8 mouse cellular contexts compared by ENCODE assay signal in the genomic region with DNA sequence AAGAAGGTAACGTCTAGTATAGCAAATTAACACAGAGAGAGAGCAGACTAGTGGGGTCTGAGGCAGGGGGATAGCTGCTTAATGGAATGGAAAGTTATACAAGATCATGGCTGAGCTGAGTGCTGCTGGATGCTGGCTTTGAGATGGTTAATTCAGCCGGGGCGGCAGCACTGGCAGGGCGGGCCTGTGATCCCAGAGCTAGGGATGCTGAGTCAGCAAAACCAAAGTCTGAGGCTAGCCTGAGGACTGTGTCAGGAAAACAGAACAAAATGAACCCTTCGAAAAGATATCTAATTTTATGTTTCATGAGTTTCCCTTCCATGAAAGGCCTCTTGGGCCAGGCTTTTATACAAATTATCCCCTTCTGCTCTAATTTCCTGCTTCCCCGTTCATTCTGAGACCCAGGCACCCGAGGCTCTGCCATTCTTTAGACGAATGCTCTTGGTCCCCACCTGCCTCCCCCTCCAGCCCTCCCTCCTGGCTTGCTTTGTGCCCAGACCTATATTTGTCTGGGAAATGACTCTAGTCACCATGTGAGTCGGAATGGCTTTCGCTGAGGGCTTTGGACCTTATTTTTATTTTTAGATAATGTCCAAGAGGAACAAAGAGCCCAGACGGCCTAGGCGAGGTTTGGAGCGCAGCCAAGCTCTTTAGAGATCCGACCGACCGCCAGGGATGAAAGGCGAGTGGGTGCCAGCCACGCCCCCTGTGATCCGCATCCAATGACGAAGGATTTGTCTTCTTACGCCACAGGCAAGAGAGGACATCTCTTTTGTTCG.
DNase-seq lines count a peak whose midpoint lies in the region; ATAC-seq and TF ChIP-seq lines count a peak whose summit lies in the region.

No protein-coding gene starts in this region.

- H3K9ac ChIP-seq in liver, postnatal 0 days (replicated peaks) = no peak overlapping the region
- H3K9ac ChIP-seq in liver, embryonic 12.5 days = no peak overlapping the region
- H3K9ac ChIP-seq in heart, embryonic 14.5 days (ENCODE audit: low read length) = peak overlapping the region; percentile 25; the same call in 1 of the 2 replicates
- no peak overlapping the region for H3K9ac ChIP-seq in limb, embryonic 13.5 days

- DNase-seq in liver, postnatal 0 days = peak; percentile 27
- peak; percentile 77 to 82 for DNase-seq in adrenal gland, postnatal 36 days
- peak; percentile 55 for DNase-seq in retina, postnatal 7 days (ENCODE audit: low read depth, low spot score)
- DNase-seq in left cerebral cortex, adult 2 months (ENCODE audit: extremely low spot score in 1 of 2, low spot score in 2 of 2) = no peak
- DNase-seq in layer of hippocampus, postnatal 36 days = no peak

- TF ChIP-seq EP300 in liver, postnatal 0 days (IDR thresholded peaks at IDR 0.05; ENCODE audit: low read depth) = no peak

- no peaks in the 10 kb centered on the region for H3K4me1 ChIP-seq in liver, postnatal 0 days (ENCODE audit: insufficient read depth)
- no peaks in the 10 kb centered on the region; the same call in 1 of the 2 replicates for H3K4me1 ChIP-seq in liver, embryonic 12.5 days
- H3K4me1 ChIP-seq in heart, embryonic 14.5 days (ENCODE audit: control insufficient read depth in 2 of 2, insufficient read depth in 2 of 2, low read length in 2 of 2) = peaks cover 16 to 25% of the 10 kb centered on the region in 2 experiments
- H3K4me1 ChIP-seq in limb, embryonic 13.5 days = peaks cover 10% of the 10 kb centered on the region

- no peak for ATAC-seq in liver, postnatal 0 days
- no peak for ATAC-seq in liver, embryonic 12.5 days
- peak; percentile 48 for ATAC-seq in heart, embryonic 14.5 days (ENCODE audit: insufficient number of reproducible peaks, insufficient read depth, low FRiP score, low read depth)
- ATAC-seq in limb, embryonic 13.5 days (ENCODE audit: low FRiP score, low read depth) = no peak

- H3K27me3 ChIP-seq in liver, postnatal 0 days (ENCODE audit: insufficient read depth, low read length) = peaks cover 9% of the 10 kb centered on the region; the same call in 1 of the 2 replicates
- peaks cover 33% of the 10 kb centered on the region for H3K27me3 ChIP-seq in liver, embryonic 12.5 days (replicated peaks)
- H3K27me3 ChIP-seq in heart, embryonic 14.5 days (ENCODE audit: control insufficient read depth, insufficient read depth, low read length) = 0 out of 2 replicates have a peak, but pooled peaks cover 3% of the 10 kb centered on the region
- no peaks in the 10 kb centered on the region for H3K27me3 ChIP-seq in limb, embryonic 13.5 days

- H3K4me2 ChIP-seq in liver, postnatal 0 days (ENCODE audit: low read depth, low read length) = no peak overlapping the region
- no peak overlapping the region for H3K4me2 ChIP-seq in liver, embryonic 12.5 days
- H3K4me2 ChIP-seq in heart, embryonic 14.5 days (ENCODE audit: low read length) = peak overlapping the region; percentile 42
- peak overlapping the region; percentile 34; the same call in 1 of the 2 replicates for H3K4me2 ChIP-seq in limb, embryonic 13.5 days (replicated peaks)

- no peak overlapping the region for H3K4me3 ChIP-seq in liver, postnatal 0 days (ENCODE audit: low read depth, low read length)
- H3K4me3 ChIP-seq in liver, embryonic 12.5 days = no peak overlapping the region
- H3K4me3 ChIP-seq in heart, embryonic 14.5 days (ENCODE audit: control insufficient read depth in 1 of 2, insufficient read depth in 1 of 2, low read depth in 1 of 2, low read length in 2 of 2) = no peak overlapping the region
- no peak overlapping the region for H3K4me3 ChIP-seq in limb, embryonic 13.5 days
- no peak overlapping the region for H3K4me3 ChIP-seq in left cerebral cortex, adult 2 months

- intact Hi-C loops in left cerebral cortex, adult 2 months (cut with DNase I) = no loop called here

- peaks cover 4% of the 10 kb centered on the region; the same call in 1 of the 2 replicates for H3K9me3 ChIP-seq in liver, postnatal 0 days (ENCODE audit: low read length)
- H3K9me3 ChIP-seq in liver, embryonic 12.5 days (replicated peaks) = peaks cover 10% of the 10 kb centered on the region
- no peaks in the 10 kb centered on the region for H3K9me3 ChIP-seq in heart, embryonic 14.5 days (ENCODE audit: control insufficient read depth, low read length)
- peaks cover 3% of the 10 kb centered on the region; the same call in 1 of the 2 replicates for H3K9me3 ChIP-seq in limb, embryonic 13.5 days

- H3K36me3 ChIP-seq in liver, postnatal 0 days (replicated peaks; ENCODE audit: insufficient read depth, low read length) = no peaks in the 10 kb centered on the region
- no peaks in the 10 kb centered on the region for H3K36me3 ChIP-seq in liver, embryonic 12.5 days
- no peaks in the 10 kb centered on the region for H3K36me3 ChIP-seq in heart, embryonic 14.5 days (ENCODE audit: control insufficient read depth, insufficient read depth, low read length)
- no peaks in the 10 kb centered on the region for H3K36me3 ChIP-seq in limb, embryonic 13.5 days

- no peak overlapping the region for H3K27ac ChIP-seq in liver, postnatal 0 days (ENCODE audit: low read depth)
- H3K27ac ChIP-seq in liver, embryonic 12.5 days = no peak overlapping the region
- peak overlapping the region; percentile 75 to 94 for H3K27ac ChIP-seq in heart, embryonic 14.5 days (replicated peaks in 1 of 2; ENCODE audit: control insufficient read depth in 1 of 2, insufficient read depth in 1 of 2, low read depth in 2 of 2, low read length in 2 of 2)
- 0 out of 2 replicates have a peak overlapping the region, but pooled peaks have one; percentile 6 for H3K27ac ChIP-seq in limb, embryonic 13.5 days
- no peak overlapping the region for H3K27ac ChIP-seq in left cerebral cortex, adult 2 months

- 47% methylated on average over 22 of the region's 22 CpGs for WGBS in liver, postnatal 0 days (ENCODE audit: insufficient replicate concordance)
- 49% methylated on average over 22 of the region's 22 CpGs for WGBS in liver, embryonic 12.5 days (ENCODE audit: insufficient replicate concordance)
- WGBS in heart, embryonic 14.5 days = 13% methylated on average over 22 of the region's 22 CpGs
- WGBS in limb, embryonic 13.5 days = 24% methylated on average over 22 of the region's 22 CpGs

- TF ChIP-seq CTCF in liver, postnatal 0 days (IDR thresholded peaks at IDR 0.05; ENCODE audit: low read depth) = no peak
- TF ChIP-seq CTCF in left cerebral cortex, adult 2 months (IDR thresholded peaks at IDR 0.05) = no peak

Comparison
In these comparisons a context has a peak if more than half of its experiments do, and no peak if none do; other contexts are left out.
1. DNase-seq: peak in liver, postnatal 0 days (single experiment), adrenal gland, postnatal 36 days (2 of 2) and retina, postnatal 7 days (single experiment); none in left cerebral cortex, adult 2 months (0 of 2) and layer of hippocampus, postnatal 36 days (0 of 2).
2. H3K27ac ChIP-seq: peak in heart, embryonic 14.5 days (2 of 2) and limb, embryonic 13.5 days (single experiment); none in liver, postnatal 0 days (single experiment), liver, embryonic 12.5 days (single experiment) and left cerebral cortex, adult 2 months (single experiment).
3. H3K4me2 ChIP-seq: peak in heart, embryonic 14.5 days (single experiment) and limb, embryonic 13.5 days (single experiment); none in liver, postnatal 0 days (single experiment) and liver, embryonic 12.5 days (single experiment).